Mouse (Mus musculus) megakaryocyte, embryonic 14.5 days (primary cell): ENCODE results near the gene Defb43.

Experiments
- FLI1 ChIP-seq: IDR thresholded peaks from 2 replicates; pipeline ENCODE4 v1.6.1; 2012; ENCODE audit warnings: low read length, inconsistent platforms, mixed read lengths
- GATA1 ChIP-seq: IDR thresholded peaks from 3 replicates; pipeline ENCODE4 v1.6.1; 2012; ENCODE audit warnings: mixed read lengths, low read length, inconsistent platforms, borderline replicate concordance

DNA sequence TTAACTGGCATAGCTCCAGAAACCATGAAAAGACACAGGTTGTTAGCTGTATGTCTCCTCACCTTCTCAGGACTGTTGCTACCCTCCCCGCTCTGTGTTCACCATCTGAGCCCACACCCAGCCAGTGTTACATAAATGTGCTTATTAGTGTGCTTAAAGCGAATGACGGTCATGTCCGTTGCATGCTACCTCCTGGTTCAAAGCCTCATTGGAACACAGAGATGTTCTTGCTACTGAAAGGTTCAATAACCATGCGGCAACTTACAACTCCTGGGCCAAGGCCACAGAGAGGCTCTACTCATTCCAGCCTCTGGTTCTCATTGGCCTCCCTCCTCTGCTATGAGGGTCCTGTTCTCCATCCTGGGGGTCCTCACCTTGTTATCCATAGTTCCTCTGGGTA is at the start of gene Defb43:
- TF ChIP-seq FLI1 = no peak
- TF ChIP-seq GATA1 = no peak
